Mouse (Mus musculus): ENCODE results near the gene Gtf2ird2.

DNA sequence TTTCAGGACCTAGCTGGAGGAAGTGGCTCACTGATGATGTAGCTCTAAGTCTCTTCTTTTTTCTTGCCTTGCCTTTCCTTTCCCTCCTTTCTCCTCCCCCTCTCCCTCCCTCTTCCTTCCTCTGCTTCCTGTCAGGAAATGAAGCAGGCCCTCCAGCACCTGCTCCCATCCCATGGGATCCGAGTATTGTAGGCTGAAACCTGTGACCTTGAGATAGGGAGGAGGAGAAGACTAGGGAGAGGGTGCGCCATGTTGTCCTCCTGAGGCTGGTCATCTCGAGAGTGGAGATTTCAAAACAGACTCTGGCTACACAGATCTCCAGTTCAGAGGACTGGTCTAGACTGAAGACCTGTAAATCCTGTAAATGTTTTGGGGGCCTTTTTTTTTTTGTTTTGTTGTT lies 1.6 kb upstream of the Gtf2ird2 start:
- no peak for TF ChIP-seq CTCF (conservative IDR thresholded peaks at IDR 0.05; ENCODE audit: low read length)
- no peak for TF ChIP-seq NANOG (IDR thresholded peaks at IDR 0.05; ENCODE audit: borderline replicate concordance, low read length)
